Mouse (Mus musculus) regulatory T cell (primary cell): ENCODE measurements around the gene Tmem131.

ENCODE experiments used
- in situ Hi-C: fragments of 300-600 bp; cut with MboI, MseI; formaldehyde crosslinking; loops from one replicate; pipeline ENCODE4 v1.15.1; 2025; ENCODE audit warnings: high pct_unique_total_duplicates

The Tmem131 gene

GRCm38 (mm10) chr1:36887172-36887571, 56.3 kb downstream of the Tmem131 start:
- in situ Hi-C loops: no loop called here

- in situ Hi-C loops: no loop called here
These were observed 57.0 kb downstream of the Tmem131 start for GRCm38 (mm10) chr1:36886489-36886888.

- in situ Hi-C loops: no loop called here
These were observed 58.9 kb downstream of the Tmem131 start for GRCm38 (mm10) chr1:36884536-36884935.

GRCm38 (mm10) chr1:36883805-36884204, 59.7 kb downstream of the Tmem131 start:
- in situ Hi-C loops: no loop called here

- in situ Hi-C loops: no loop called here
These were observed 64.3 kb downstream of the Tmem131 start for GRCm38 (mm10) chr1:36879154-36879553.

- in situ Hi-C loops: no loop called here
These were observed 66.3 kb downstream of the Tmem131 start for GRCm38 (mm10) chr1:36877126-36877525.

- in situ Hi-C loops: no loop called here
These were observed 68.4 kb downstream of the Tmem131 start for GRCm38 (mm10) chr1:36874874-36875561.

- in situ Hi-C loops: no loop called here
These were observed 72.2 kb downstream of the Tmem131 start for GRCm38 (mm10) chr1:36871238-36871637.

GRCm38 (mm10) chr1:36870518-36870917, 72.9 kb downstream of the Tmem131 start:
- in situ Hi-C loops: no loop called here

- in situ Hi-C loops: no loop called here
These were observed 78.7 kb downstream of the Tmem131 start for GRCm38 (mm10) chr1:36864757-36865156.

- in situ Hi-C loops: no loop called here
These were observed 81.7 kb downstream of the Tmem131 start for GRCm38 (mm10) chr1:36861775-36862174.

- in situ Hi-C loops: no loop called here
These were observed 82.6 kb downstream of the Tmem131 start for GRCm38 (mm10) chr1:36860876-36861275.

- in situ Hi-C loops: no loop called here
These were observed 83.0 kb downstream of the Tmem131 start for GRCm38 (mm10) chr1:36860431-36860849.

- in situ Hi-C loops: no loop called here
These were observed 86.4 kb downstream of the Tmem131 start for GRCm38 (mm10) chr1:36857081-36857480.

- in situ Hi-C loops: no loop called here
These were observed 89.2 kb downstream of the Tmem131 start for GRCm38 (mm10) chr1:36854198-36854765.

GRCm38 (mm10) chr1:36852085-36852484, 91.4 kb downstream of the Tmem131 start:
- in situ Hi-C loops: no loop called here

GRCm38 (mm10) chr1:36851392-36851791, 92.1 kb downstream of the Tmem131 start:
- in situ Hi-C loops: no loop called here

GRCm38 (mm10) chr1:36848036-36848435, 95.4 kb downstream of the Tmem131 start:
- in situ Hi-C loops: no loop called here

- in situ Hi-C loops: no loop called here
These were observed 96.2 kb downstream of the Tmem131 start for GRCm38 (mm10) chr1:36847276-36847675.

GRCm38 (mm10) chr1:36845031-36845430, 98.4 kb downstream of the Tmem131 start:
- in situ Hi-C loops: no loop called here

- in situ Hi-C loops: no loop called here
These were observed 101.7 kb downstream of the Tmem131 start for GRCm38 (mm10) chr1:36841806-36842205.

GRCm38 (mm10) chr1:36840959-36841358, 102.5 kb downstream of the Tmem131 start:
- in situ Hi-C loops: no loop called here

- in situ Hi-C loops: no loop called here
These were observed 103.6 kb downstream of the Tmem131 start for GRCm38 (mm10) chr1:36839858-36840257.
